Mouse (Mus musculus): Measurements from ENCODE around the gene Dglucy. TPM values are rescaled to one million over a fixed set of nuclear protein-coding genes. Genes with fewer than 3 reads are reported as not detected.

Gene Dglucy
- polyA plus RNA-seq, 1 experiment = not detected

DNA sequence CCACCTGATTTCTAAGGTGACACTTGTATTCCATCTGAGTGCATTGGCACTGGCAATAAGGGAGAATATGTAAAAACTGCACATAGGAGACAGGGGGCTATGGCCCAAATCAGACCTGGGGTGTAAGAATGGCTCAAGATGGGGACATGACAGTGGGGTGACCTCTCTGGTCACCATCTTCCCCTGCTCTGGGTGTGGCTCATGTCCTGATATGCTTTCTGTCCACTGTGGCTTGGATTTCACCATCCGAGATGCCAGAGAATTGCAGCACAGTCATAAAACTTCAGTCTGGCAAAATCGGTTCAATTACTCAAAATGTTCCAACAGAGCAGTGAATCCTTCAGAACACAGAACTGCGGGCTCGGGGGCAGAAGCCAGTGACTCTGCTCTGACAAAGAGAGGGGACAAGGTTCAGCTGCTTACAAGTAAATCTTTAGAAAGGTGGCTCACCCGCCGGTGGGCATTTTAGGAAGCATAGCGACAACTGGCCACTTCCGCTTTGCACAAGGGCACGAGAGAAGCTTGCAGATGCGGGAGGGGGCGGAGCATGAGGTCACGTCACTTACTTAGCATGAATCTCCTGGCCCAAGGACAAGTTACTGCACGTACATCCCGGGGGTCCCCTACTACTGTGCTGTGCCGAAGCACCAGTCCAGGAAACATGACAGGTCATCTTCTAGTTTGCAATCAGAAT, 145.9 kb downstream of the Dglucy start:
- H3K4me3 ChIP-seq (replicated peaks) = no peak overlapping the region
- H3K36me3 ChIP-seq (ENCODE audit: control insufficient read depth) = peaks cover 92% of the 10 kb centered on the region
- H3K9me3 ChIP-seq (ENCODE audit: control insufficient read depth, low read length) = no peaks in the 10 kb centered on the region
- no peaks in the 10 kb centered on the region for H3K4me1 ChIP-seq (ENCODE audit: control insufficient read depth)
- H3K27me3 ChIP-seq (ENCODE audit: control insufficient read depth) = no peaks in the 10 kb centered on the region
- TF ChIP-seq GATA1 (IDR thresholded peaks at IDR 0.05; ENCODE audit: low read length) (no peak), TAL1 (IDR thresholded peaks at IDR 0.05; ENCODE audit: low read length) (no peak)

DNA sequence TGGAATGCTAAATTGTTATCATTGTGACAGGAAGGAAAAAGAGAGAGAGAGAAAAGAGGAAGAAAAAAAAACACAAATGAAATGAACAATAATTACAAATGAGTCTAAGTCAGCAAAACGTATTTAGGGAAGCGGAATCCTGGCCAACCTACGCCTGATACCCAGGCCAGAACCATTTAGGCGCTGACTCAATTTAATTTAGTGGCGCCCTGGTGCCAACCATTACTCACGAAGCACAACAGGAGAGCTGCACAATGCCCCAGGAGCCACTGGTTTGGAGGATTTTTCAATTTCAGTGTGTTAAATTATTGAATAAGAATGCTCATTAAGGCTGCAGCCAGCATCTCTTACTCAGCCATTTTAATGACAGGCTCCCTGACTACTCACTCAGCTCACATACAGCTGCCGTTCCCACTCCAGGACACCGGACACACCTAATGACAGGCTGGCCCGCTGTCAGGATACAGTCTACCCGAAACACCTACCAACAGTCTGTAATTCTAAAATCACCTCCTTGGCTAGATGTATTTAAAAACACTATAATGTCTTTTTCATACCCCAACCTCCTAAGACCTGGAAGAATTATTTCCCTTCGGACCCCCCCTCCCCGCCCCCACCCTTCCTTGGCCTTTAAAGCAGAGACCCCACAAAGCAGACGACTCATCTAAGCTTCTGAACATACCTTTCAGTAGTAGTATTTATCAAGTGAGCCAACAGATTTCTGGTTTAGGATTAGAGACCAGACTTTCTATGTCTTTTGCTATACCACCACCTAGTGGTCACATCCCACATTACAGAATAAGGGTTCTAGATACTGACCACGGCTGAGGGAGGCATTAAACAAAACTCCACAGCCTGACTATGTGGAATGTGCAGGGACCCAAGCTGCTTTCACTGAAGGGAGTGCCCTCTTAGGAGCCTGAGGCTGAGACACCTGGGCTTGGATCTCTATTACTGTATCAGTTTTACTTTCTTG, 147.1 kb downstream of the Dglucy start:
- no peak for TF ChIP-seq GATA1 (IDR thresholded peaks at IDR 0.05; ENCODE audit: low read length)
- TF ChIP-seq TAL1 (IDR thresholded peaks at IDR 0.05; ENCODE audit: low read length) = no peak
- Histone ChIP-seq H3K27me3 (ENCODE audit: control insufficient read depth) (no peaks in the 10 kb centered on the region), H3K36me3 (ENCODE audit: control insufficient read depth) (peaks cover 92% of the 10 kb centered on the region), H3K4me3 (replicated peaks) (no peak overlapping the region), H3K9me3 (ENCODE audit: control insufficient read depth, low read length) (no peaks in the 10 kb centered on the region), H3K4me1 (ENCODE audit: control insufficient read depth) (no peaks in the 10 kb centered on the region)

DNA sequence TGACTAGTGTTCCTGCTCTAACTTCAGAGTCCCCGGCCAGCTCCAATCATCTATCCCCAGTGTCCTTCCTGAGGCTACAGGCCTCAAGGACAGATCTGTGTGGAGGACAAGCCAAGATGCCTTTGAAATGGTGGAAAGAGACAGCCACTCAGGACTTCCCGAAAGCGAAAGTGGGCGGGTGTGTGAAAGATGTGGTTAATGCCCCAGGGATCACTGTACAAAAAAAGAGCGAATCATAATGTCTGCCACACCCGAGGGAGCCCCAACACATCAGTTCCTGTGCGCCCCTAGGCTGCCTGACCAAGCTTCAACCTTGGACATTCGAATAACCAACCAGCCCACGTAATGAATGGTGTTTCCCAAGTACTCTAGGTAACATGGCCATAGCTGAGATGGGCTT, 149.4 kb downstream of the Dglucy start:
- Histone ChIP-seq H3K4me1 (ENCODE audit: control insufficient read depth) (no peaks in the 10 kb centered on the region), H3K27me3 (ENCODE audit: control insufficient read depth) (no peaks in the 10 kb centered on the region), H3K36me3 (ENCODE audit: control insufficient read depth) (peaks cover 90% of the 10 kb centered on the region), H3K9me3 (ENCODE audit: control insufficient read depth, low read length) (no peaks in the 10 kb centered on the region), H3K4me3 (replicated peaks) (no peak overlapping the region)
- TF ChIP-seq GATA1 (IDR thresholded peaks at IDR 0.05; ENCODE audit: low read length) (no peak), TAL1 (IDR thresholded peaks at IDR 0.05; ENCODE audit: low read length) (no peak)

DNA sequence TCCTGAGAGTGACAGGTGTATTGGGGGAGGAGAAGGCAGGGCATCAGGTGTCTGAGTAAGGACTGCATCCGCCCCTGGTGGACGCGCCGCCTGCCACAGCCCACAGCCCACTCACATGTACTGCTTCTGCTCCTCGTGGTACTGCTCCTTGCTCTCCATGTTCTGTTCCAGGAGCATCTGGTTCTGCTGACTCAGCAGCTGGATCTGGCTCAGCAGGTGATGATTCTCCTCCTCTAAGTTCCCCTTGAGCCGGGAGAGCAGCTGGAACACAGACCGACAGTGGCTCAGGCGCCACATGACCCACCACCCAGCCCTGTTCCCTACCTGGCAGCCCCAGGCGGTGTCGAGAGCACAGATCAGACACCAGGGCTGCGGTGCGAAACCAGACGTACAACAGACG, 152.8 kb downstream of the Dglucy start:
- H3K36me3 ChIP-seq (ENCODE audit: control insufficient read depth) = peaks cover 96% of the 10 kb centered on the region

DNA sequence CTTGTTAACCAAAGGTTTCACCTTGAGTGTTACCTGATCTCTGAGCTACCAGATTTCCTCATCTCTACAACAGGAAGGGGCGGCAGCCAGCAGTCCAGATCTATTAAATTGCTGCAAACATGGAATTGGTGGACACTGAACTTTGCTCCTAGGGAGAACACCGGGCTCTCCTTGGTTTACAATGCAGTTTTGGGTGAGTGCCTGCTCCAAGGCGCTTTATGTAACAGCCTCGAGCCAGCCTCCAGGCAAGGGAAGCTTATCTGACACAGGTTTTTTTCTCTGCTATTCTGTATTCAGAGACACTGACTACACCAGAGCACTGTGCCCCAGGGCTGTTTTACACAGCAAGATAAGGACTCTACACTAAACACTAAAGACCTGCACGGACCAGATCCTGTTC, 155.9 kb downstream of the Dglucy start:
- peaks cover 96% of the 10 kb centered on the region for H3K36me3 ChIP-seq (ENCODE audit: control insufficient read depth)
- H3K9me3 ChIP-seq (ENCODE audit: control insufficient read depth, low read length) = no peaks in the 10 kb centered on the region
- no peak for TF ChIP-seq GATA1 (IDR thresholded peaks at IDR 0.05; ENCODE audit: low read length)
- TF ChIP-seq TAL1 (IDR thresholded peaks at IDR 0.05; ENCODE audit: low read length) = no peak

More for the DNA sequence above, 152.8 kb downstream of the Dglucy start:
- Histone ChIP-seq H3K4me3 (replicated peaks) (no peak overlapping the region), H3K9me3 (ENCODE audit: control insufficient read depth, low read length) (no peaks in the 10 kb centered on the region), H3K4me1 (ENCODE audit: control insufficient read depth) (no peaks in the 10 kb centered on the region), H3K27me3 (ENCODE audit: control insufficient read depth) (no peaks in the 10 kb centered on the region)
- no peak for TF ChIP-seq GATA1 (IDR thresholded peaks at IDR 0.05; ENCODE audit: low read length)
- TF ChIP-seq TAL1 (IDR thresholded peaks at IDR 0.05; ENCODE audit: low read length) = no peak

DNA sequence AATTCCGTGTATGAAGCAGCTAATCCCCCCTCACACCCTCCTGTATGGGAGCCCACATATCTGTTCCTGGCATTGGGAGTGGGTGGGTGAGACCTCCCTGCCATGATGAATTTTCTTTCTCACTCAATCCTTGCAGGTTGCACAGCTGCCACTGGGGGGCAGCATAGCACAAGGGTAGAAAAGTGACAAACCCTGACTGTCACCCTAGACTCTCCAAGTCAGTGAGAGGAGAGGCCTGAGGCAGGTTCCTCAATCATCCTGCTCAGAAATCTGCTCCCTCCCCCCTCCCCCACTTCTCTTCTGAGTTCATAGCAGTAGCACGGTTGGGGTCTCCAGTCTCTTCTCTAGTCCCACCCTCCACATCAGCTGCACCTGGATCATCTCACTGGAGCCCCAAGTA, 157.3 kb downstream of the Dglucy start:
- Histone ChIP-seq H3K27me3 (ENCODE audit: control insufficient read depth) (no peaks in the 10 kb centered on the region), H3K4me3 (replicated peaks) (no peak overlapping the region), H3K36me3 (ENCODE audit: control insufficient read depth) (peaks cover 97% of the 10 kb centered on the region), H3K9me3 (ENCODE audit: control insufficient read depth, low read length) (no peaks in the 10 kb centered on the region), H3K4me1 (ENCODE audit: control insufficient read depth) (no peaks in the 10 kb centered on the region)
- no peak for TF ChIP-seq TAL1 (IDR thresholded peaks at IDR 0.05; ENCODE audit: low read length)
- no peak for TF ChIP-seq GATA1 (IDR thresholded peaks at IDR 0.05; ENCODE audit: low read length)

More for the DNA sequence above, 155.9 kb downstream of the Dglucy start:
- H3K4me3 ChIP-seq (replicated peaks) = no peak overlapping the region
- H3K27me3 ChIP-seq (ENCODE audit: control insufficient read depth) = no peaks in the 10 kb centered on the region
- no peaks in the 10 kb centered on the region for H3K4me1 ChIP-seq (ENCODE audit: control insufficient read depth)

DNA sequence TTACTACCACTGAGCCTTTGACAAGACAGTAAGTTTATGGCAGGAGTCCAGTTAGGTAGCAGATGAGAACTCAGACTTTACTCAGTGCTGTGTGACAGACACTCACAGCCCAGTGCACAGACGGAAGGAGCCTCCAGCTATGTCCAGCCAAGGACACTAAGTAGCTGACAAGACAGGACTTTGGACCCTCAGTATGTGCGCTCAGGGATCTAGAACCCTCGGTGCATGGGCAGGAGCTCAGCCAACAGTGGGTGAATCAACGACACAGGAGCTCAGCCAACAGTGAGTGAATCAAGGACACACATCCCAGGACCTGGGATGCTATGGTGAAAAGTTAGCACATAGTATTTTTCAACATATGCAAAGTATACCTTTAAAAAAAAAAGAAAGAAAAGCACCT, 157.9 kb downstream of the Dglucy start:
- peaks cover 97% of the 10 kb centered on the region for H3K36me3 ChIP-seq (ENCODE audit: control insufficient read depth)
- no peaks in the 10 kb centered on the region for H3K27me3 ChIP-seq (ENCODE audit: control insufficient read depth)
- no peaks in the 10 kb centered on the region for H3K4me1 ChIP-seq (ENCODE audit: control insufficient read depth)
- no peak for TF ChIP-seq GATA1 (IDR thresholded peaks at IDR 0.05; ENCODE audit: low read length)
- H3K9me3 ChIP-seq (ENCODE audit: control insufficient read depth, low read length) = no peaks in the 10 kb centered on the region
- no peak overlapping the region for H3K4me3 ChIP-seq (replicated peaks)

DNA sequence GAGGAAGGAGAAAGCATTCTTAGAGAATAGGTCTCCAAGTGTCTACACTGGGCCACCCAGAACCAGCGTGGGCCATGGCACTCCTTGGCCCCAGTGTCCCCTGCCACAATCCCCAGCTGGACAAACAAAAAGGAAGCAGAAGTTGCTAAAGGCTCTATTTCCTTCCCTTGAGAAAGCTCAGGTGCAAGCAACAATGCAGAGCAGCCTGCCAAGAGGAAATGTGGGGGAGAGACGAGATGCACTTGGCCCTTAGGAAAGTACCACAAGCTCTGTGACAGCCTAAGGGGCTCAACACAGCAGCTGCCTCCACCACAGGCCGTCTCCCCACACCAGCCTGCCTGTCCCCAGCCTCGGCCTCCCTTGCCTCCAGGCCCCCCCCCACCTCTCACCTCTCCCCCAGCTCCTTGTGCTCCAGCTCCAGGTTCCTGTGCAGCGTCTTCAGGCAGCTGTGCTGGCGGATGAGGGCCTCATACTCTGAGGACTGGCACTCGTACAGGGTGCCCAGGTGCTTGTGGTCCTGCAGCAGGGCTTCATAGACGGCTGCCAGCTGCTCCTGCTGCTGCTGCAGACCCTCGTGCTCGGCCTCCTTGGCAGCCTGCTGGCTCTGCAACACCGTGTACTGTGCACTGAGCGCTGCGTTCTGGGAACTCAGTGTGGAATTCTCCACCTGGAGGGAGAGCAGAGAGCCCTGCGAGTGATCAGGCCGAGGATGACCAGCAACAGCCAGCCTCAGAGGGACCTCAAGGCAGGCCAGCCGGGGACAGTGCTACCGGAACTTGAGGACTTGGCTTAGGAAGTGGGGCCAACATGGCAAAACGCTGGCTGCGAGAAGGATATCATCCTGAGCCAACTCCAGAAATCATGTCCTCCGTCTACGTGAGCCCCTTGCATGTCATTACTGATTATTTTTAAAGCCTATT, 158.8 kb downstream of the Dglucy start:
- Histone ChIP-seq H3K4me3 (replicated peaks) (no peak overlapping the region), H3K27me3 (ENCODE audit: control insufficient read depth) (no peaks in the 10 kb centered on the region), H3K9me3 (ENCODE audit: control insufficient read depth, low read length) (no peaks in the 10 kb centered on the region), H3K4me1 (ENCODE audit: control insufficient read depth) (no peaks in the 10 kb centered on the region), H3K36me3 (ENCODE audit: control insufficient read depth) (peaks cover 97% of the 10 kb centered on the region)
- TF ChIP-seq TAL1 (IDR thresholded peaks at IDR 0.05; ENCODE audit: low read length) (no peak), GATA1 (IDR thresholded peaks at IDR 0.05; ENCODE audit: low read length) (no peak)

Data from erythroblast, embryonic 14.5 days (primary cell).